Mouse (Mus musculus) 3134 (cell line): ENCODE results near the gene Plscr4.

Source experiments
- DNase-seq: peaks from one replicate; pipeline ENCODE4 v3.0.0-alpha.2; 2011; ENCODE audit warnings: low spot score; ENCODE audit not compliant: insufficient read length; ENCODE audit errors: extremely low read depth

Gene Plscr4

DNA sequence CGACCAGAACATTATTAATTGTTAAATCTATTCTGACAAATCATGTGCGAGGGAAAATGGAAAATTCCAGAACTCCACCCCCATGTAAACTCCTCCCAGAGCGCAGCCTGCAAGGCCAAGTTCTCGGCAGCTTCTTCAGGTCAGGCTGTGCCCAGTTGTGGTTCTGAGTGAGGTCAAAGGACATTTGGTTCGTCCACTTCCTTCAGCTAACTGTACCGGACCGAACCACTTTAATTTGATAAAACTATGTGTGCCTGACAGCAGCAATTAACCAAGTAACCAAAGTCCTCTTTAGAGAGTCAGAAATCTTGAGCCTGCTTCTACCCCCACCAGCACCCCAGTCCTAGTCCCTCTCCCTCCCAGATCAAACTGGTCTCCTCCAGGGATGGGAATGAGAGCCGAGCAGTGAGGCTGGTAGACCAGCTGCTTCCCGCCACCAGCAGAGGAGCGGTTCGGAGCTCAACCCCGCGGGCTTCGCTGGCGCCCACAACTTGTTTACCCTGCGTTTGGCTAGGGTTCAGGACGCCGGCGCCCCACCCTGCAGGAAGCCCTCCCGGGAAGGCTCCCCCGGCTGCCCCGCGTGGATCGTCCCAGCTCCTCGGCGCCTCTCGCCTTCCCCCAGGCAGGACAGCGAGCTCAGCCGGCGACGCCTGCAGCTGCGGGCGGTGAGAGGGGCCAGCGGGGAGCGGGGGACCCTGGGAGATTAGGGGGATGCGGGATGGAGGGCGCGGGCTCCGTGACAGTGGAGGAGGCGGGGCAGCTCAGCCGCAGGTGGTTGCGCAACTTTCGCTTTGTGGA is at the start of gene Plscr4:
TSS of gene Plscr4 (plus strand) at position 113 of the 798 bp plus-strand sequence.
- DNase-seq = peak; percentile 87

DNA sequence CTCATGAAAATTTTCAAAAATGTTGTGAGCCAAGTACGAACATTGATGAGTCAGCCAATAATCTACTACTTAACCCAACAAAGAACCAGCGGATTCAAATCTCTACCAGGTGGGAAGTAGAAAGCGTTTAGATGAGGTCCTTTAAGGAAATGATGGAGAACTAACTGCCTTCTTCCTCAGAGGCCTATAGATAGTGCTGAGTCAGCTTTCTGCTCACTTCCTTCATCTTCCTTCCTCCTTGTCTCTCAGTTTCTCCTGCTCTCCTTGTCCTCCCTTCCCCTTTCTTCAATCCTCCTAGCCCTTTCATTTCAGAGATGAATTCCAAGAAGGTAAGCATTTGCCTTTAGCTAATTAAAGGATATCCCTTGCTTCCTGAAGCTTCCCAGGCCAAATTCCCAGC is 46.9 kb upstream of the Plscr4 start:
- no peak for DNase-seq

- no peak for DNase-seq
Measured at GRCm38 (mm10) chr9:92412045-92412444, 45.1 kb upstream of the Plscr4 start.

GRCm38 (mm10) chr9:92413684-92414083 is 43.5 kb upstream of the Plscr4 start:
- DNase-seq = no peak

- DNase-seq = no peak
Measured at GRCm38 (mm10) chr9:92437781-92438180, 19.4 kb upstream of the Plscr4 start.

DNA sequence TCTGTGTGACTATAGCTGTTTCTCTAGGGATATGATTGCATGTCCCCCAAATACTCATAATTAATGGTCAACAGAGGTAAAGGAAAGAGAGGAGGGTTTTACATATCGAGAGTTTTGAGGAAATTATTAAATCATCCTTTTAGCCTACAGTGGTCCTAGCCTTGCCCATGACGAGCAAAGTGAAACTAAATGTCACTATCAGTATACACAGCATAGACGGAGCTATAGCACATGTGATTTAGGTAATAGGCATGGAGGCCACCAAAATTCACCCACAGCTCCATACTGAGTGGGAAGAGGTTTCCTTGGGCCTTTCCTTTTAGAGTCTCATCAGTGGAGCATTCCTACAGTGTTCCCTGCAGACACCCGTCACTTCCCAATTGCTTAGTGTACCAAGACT is 15.7 kb upstream of the Plscr4 start:
- no peak for DNase-seq

DNA sequence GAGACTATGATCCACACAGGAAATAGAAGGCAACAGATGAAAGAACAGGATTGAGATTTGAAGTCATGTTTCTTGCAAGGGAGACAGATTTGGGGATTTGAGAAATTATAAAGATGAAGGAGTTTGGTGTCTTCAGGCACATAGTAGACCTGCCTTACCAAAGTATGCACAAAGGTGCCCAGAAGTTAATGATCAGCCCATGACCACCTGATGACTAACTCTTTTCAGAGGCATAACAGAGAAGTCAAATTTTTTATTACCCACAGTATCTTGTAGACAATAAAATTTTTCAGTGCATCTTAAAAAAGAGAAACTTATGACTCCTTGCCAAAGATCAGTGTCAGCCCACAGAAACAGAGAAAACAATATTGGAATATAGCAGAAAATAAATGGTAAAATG is 12.6 kb upstream of the Plscr4 start:
- DNase-seq = no peak

DNA sequence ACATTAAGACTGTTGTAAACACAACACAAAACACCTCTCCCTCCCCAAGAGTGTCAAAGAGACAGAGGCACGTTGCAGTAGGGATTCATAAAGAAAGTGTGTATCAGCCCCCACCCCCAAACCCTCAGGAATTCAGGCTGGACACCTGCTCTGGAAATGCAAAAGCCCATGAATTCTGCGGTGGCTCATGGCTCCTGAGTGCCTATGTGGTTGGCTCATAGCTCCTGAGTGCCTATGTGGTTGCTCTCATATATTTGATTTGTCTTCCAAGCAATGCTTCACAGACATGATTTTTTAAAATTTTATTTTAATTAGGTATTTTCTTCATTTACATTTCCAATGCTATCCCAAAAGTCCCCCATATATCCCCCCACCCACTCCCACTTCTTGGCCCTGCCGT is 568 bp upstream of the Plscr4 start:
- peak; percentile 70 for DNase-seq

DNA sequence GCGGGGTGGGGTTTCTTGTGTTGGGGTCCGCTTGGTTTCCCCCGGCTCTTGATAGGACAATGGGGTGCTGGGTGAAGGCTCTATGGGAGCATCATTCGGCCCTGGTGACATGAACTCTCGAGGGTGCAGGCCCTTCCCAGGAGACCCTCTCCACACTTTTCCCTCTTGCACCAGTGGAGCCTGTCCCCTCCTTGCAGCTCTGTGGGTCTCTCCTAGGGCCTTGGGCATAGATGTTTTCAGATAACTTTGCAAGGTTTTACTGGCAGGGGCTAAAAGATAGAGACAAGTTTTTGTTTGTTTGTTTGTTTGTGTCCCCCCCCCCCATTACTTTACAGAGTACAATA is 858 bp downstream of the Plscr4 start:
- no peak for DNase-seq

GRCm38 (mm10) chr9:92458418-92458817 is 1.2 kb downstream of the Plscr4 start:
- no peak for DNase-seq

GRCm38 (mm10) chr9:92467724-92468123 is 10.6 kb downstream of the Plscr4 start:
- no peak for DNase-seq

DNA sequence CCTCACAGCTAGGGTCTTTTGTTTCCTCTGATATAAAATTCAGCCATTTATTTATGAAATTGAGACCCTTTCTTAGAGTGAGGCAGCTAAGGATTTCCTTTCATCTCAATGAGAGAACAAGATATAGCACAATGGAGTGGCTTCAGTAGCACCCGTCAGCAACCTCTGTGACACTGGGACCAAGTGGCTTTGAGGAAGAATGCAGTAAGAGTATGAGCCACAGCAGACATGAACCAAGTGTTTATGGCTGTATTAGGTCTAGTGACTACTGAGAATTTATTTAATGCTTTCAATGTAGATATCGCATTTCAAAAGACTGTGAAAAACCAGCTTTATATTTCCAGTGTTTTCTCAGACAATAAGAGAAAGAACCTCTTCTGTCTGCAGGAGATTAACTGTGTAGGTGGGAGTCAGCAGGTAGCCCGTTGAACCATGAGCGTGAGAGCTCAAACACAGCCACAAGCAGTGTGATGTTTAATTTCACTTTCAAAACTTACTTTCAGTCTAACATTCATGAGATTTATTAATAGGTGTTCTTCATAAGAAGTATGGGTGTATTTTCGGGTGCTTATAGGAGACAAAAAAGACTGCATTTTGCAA is 15.2 kb downstream of the Plscr4 start:
- DNase-seq = no peak

GRCm38 (mm10) chr9:92473178-92473577 is 16.0 kb downstream of the Plscr4 start:
- no peak for DNase-seq

GRCm38 (mm10) chr9:92474244-92474643 is 17.1 kb downstream of the Plscr4 start:
- no peak for DNase-seq

- no peak for DNase-seq
Measured at GRCm38 (mm10) chr9:92481663-92482062, 24.5 kb downstream of the Plscr4 start.

DNA sequence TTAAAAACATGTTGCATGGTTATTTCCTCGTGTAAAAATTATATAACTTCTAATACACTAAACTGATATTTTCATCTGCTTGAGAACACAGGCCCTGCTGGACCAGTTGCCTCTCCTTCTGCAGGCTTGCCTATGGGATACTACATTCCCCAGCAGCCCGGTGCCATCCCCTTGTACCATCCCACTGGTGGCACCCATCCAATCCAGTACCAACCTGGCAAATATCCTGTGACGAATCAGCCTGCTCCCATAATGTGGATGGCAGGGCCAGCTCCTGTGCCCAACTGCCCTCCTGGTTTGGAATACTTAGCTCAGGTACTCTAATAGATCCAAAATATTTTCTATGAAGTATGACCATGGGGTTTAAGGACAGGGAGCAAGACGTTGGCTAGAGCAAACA is 25.4 kb downstream of the Plscr4 start:
- DNase-seq = no peak

GRCm38 (mm10) chr9:92484710-92485267 is 27.6 kb downstream of the Plscr4 start:
- DNase-seq = no peak

- DNase-seq = no peak
Measured at GRCm38 (mm10) chr9:92489857-92490256, 32.7 kb downstream of the Plscr4 start.

DNA sequence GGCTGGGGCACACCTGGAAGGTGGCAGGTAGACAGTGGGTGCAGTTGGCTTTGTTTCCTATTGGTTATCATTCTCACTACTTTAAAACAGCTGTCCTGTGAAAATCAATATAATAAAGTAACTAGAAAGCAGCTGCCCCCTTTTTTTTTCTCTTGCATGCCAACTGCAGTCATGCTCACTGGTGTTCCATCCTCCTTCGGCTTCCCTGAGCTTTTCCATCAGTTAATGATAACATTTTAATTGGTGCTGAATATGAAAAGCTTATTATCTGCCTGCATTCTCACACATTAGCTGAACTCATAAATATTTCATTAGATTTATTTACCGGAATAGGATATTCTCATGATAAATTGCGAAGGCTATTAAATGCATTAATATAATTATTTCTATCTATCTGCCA is 33.1 kb downstream of the Plscr4 start:
- no peak for DNase-seq

- DNase-seq = no peak
Measured at GRCm38 (mm10) chr9:92491274-92491673, 34.1 kb downstream of the Plscr4 start.

DNA sequence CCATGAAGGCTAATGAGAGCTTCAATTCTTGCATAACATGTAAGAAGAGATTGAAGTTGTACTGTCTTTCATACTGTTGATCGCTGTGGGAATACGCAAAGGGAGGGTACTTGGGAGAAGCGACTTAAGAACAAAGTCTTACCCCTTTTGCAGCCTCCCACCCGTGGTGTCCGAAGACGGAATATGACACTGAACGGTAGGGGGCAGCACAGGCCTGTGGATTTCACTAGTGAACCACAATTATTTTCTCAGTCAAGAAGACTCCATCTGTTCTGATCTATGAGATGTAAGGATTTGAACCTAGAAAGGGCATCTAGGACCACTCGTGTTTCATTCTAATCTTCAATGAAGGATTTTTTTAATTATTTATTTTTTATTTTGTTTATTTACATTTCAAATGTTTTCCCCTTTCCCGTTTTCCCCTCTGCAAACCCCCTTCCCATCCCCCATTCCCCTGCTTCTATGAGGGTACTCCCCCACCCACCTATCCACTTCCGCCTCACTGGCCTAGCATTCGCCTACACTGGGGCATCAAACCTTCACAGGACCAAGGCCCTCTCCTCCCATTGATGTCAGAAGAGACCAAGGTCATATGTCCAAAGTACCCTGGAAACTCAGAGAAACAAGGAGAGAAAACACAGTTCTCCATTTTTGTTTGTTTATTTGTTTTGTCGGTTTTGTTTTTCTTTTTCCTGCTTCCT is 42.7 kb downstream of the Plscr4 start:
- DNase-seq = peak; percentile 54

DNA sequence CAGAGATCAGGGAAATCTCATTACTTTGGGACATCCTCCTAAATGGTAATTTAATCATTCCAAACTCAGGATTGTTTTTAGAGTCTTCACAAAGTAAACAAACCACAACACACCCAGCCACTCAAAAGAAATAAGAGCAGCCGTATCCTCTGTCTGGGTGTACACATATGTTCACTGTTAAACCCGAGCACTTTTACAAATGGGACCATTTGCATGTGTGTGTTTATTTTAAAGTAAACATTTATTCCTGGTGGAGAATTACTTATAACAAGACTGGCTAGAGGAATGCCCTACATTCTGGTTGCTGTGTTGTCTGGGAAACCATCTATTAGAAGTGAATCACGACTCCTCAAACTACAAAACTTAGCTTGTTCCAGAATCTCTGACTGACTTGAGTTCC is 47.1 kb downstream of the Plscr4 start:
- DNase-seq = no peak
